Mouse (Mus musculus) left cerebral cortex, adult 11 months (tissue): ENCODE measurements at regions not wholly inside any gene's neighbourhood (a gene's known extent, or its start where the extent isn't known, plus 50 kb on each side); places are given as distances from the start of the nearest gene placed in this dataset.

ENCODE experiments used
- DNase-seq: peaks from one replicate; pipeline ENCODE4 v3.0.0; 2022; ENCODE audit warnings: low spot score

DNA sequence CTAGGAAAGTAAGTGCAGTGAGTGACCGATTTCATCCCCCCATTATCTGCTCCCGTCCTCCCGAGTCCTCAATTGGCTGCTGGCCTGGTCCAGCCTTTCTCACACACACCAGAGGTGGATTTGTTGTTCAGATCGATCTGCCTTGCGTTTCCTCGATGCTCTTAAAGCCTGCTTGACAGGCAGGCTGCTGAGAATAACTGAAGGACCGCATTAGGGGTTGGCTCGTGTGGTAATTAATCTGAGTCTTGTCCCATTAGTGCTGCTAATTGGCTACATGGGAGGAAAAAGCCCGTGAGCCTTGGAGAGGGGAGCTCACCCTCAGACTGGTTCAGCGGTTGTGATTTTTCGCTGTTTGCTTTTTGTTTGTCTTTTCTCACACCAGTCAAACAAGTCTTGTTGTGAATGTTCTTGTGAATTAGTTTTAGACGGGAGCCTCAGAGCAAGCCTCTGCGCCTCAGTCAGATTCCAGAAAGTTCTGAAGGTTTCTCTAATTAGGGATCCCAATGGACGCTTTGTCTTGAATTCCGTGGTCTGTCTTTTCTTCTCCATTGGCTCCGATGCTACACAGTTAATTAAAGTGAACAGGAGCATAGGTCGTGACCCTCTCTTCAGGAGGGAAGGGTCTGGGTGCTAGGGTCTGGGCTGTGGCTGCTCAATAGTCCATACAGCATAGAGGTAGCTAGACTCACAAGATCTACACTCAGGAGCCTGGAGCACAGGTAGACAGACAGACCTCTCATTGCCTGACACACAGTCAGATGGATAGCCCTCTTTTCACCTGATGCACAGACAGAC, 226.1 kb upstream of the BB014433 start:
- DNase-seq: no peak

DNA sequence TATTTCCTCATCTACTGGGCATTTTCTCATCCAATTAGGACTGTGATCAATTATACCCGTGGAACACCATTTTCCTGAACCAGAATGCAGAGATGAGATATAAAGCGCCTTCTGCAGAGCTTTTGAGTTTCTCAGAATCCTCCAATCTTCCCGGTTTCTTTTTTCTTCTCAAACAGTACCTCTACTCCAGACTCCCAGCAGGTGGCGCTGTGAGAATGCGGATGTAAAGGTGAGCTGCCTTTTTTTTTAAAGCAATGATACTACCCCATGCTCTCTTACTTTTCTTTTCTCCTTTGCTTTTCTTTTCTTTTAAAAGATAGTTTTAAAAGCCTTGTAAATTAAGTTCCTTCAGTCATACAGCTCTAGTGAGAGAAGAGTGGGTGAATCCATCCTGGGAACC, 224.4 kb upstream of the BB014433 start:
- peak; percentile 33 for DNase-seq

DNA sequence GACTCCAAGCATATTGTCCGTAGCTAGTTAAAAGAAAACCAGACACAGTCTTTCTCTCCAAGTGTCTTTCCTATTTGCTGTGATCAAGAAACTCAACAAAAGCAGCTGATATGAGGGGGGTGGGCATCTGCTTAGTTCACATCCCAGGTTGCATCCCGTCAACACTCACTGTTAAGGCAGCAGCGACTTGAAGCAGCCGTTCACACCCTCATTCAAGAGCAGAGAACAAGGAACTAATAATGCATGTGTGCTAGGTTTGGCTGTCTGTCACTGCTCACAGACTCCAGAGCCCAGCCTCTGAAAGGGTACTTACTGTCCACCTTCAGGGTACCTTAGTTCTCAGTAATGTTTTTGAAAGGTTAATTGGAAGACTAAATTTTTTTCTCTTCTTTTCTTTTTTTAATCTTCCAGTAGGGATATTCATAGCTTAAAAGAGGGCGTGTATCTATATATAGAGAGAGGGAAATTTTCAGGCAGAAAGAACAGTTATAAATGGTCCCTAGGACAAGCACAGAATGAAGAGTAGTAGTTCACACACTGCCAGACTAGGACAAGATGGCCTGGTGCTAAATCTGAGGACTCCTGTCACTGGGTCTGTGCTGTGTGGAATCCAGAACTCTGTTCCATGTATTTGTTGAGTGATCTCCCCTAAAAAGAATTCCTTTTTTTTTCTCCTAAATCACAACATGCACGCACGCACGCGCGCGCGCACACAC, 199.1 kb upstream of the BB014433 start:
- DNase-seq: peak; percentile 27

- DNase-seq: no peak
Measured at GRCm38 (mm10) chr8:15235410-15235809, 189.5 kb upstream of the BB014433 start.

DNA sequence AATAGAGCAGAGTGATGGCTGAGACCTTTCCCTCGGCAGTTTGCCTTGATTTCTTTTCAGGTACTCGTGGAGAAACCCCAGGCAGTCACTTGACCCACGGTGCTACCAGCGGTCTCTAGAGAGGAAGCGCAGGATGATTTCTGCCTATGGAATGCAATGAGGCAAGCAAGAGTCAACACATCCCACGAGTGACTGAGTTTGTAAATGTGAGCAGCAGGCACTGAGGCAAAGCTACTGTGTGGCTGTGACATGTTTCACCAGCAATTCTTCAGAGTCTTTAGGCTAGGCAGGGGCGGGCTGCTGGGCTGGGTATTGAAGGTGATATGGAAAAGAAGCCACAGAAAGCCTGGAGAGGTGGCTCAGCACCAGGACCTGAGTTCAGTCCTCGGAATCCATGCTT, 187.4 kb upstream of the BB014433 start:
- DNase-seq: no peak

DNA sequence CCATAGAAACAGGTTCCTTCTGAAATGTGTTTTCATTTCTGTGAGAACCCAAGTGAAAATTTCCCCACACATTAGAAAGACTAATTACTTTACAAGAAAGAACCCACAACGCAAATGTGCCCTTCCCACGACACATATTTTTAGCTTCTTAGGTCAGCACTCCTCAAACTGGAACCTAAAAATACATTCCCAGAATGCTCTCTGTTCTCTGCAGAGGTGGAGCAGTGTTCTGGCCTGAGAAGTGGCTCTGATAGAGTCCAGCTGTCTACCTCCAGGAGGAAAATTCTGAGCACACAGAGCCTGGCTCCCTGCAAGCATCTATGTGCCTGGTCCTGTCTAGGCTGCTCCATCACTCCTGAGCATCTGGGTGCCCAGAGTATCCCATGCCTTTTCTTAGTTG, 184.3 kb upstream of the BB014433 start:
- peak; percentile 33 for DNase-seq

DNA sequence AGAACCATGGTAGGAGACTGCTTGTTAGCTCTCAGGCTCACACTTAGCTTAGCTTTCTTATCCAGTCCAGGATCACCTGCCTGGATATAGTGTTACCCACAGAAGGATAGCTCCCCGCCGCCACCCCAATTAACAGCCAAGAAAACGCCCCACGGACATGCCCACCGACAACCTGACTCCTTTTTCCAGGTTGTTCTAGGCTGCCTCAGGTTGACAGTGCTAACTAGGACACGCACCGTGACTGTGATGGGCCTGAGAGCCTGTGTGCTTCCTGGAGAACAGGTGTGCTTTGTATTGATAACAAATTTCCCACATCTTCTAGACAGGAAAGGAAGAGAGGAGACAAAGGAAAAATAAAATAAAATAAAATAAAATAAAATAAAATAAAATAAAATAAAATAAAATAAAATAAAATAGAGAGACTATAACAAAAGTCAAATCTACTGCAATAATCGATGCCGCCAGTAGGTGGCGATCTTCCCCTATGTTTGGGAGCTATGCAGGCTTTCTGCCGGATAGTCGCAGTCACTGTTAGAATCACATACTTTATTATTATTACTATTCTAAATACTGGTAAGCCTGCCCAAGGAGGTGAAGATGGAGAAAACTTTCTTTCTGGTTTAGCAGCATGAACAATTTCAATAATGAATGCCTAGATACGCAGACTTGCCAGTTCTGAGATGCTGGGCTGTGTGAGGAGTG, 175.5 kb upstream of the BB014433 start:
- no peak for DNase-seq

GRCm38 (mm10) chr8:15209856-15210521, 164.1 kb upstream of the BB014433 start:
- no peak for DNase-seq

GRCm38 (mm10) chr8:15201556-15201955, 155.7 kb upstream of the BB014433 start:
- DNase-seq: no peak

DNA sequence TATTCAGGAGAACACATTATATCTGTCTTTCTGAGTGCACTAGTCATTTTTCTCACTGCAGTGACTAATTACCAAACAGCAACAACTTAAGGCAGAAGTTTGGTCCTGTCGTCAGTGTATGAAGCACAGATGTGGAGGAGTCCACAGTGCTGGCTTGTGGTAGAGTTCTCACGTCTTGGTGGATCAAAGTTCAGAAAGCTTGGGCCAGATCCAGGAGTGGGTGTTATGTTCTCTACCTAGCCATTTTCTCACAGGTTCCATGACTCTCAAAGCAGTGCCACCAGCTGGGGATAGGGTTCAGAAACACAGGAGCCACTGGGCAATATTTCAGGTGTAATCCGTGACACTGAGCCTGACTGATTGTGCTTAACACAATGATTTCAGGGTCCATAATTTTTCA, 144.8 kb upstream of the BB014433 start:
- DNase-seq: no peak

DNA sequence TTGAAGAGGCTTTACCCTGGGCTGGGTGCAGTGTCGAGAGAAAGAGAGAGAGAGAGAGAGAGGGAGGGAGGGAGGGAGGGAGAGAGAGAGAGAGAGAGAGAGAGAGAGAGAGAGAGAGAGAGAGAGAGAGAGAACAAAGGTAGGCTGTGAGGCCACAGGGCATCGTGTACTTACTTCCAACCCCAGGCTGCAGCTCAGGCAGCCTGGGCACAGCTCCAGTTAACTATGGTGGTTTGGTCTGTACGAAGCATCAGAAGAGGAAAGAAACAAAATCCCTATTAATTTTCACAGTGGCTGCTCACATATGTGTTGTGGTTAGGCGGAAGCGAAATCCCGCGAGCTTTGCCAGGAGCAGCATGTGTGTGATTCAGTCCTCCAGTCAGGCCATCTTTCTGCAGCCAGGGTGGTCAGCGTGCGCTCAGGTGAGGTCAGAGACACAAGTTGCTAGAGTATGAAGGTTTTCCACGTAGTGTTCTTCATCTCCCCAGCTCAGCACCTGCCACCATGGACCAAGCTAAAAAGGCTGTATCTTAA, 143.3 kb upstream of the BB014433 start:
- DNase-seq: no peak
